Mouse (Mus musculus) cerebellum, adult 9-10 months (tissue): ENCODE data around the gene Rundc3a.
"Not testable (repeated sequence)": the region's sequence is repeated elsewhere in the genome, so short reads cannot be mapped to it uniquely, and the experiment has no call there.

ENCODE experiments used
- DNase-seq: peaks from one replicate; pipeline ENCODE4 v3.0.0; 2022

Gene Rundc3a

GRCm38 (mm10) chr11:102393238-102393634 lies at the start of gene Rundc3a:
Gene Rundc3a, plus strand, starts transcription at chr11:102393403.
- peak; percentile 98 for DNase-seq

GRCm38 (mm10) chr11:102344458-102344857 lies 48.7 kb upstream of the Rundc3a start:
- no peak for DNase-seq

- no peak for DNase-seq
Measured at GRCm38 (mm10) chr11:102346926-102347325, 46.3 kb upstream of the Rundc3a start.

- no peak for DNase-seq
Measured at GRCm38 (mm10) chr11:102347683-102348082, 45.5 kb upstream of the Rundc3a start.

- no peak for DNase-seq
Measured at GRCm38 (mm10) chr11:102348101-102348585, 45.1 kb upstream of the Rundc3a start.

GRCm38 (mm10) chr11:102348771-102349170 lies 44.4 kb upstream of the Rundc3a start:
- no peak for DNase-seq

GRCm38 (mm10) chr11:102349189-102349954 lies 43.8 kb upstream of the Rundc3a start:
- DNase-seq, result no peak

GRCm38 (mm10) chr11:102350416-102350815 lies 42.8 kb upstream of the Rundc3a start:
- DNase-seq, result no peak

- DNase-seq, result no peak
Measured at GRCm38 (mm10) chr11:102350981-102351523, 42.2 kb upstream of the Rundc3a start.

GRCm38 (mm10) chr11:102352378-102352777 lies 40.8 kb upstream of the Rundc3a start:
- peak; percentile 58 for DNase-seq

- peak; percentile 82 for DNase-seq
Measured at GRCm38 (mm10) chr11:102353021-102353431, 40.2 kb upstream of the Rundc3a start.

- DNase-seq, result no peak
Measured at GRCm38 (mm10) chr11:102355501-102355900, 37.7 kb upstream of the Rundc3a start.

- no peak for DNase-seq
Measured at GRCm38 (mm10) chr11:102356190-102356589, 37.0 kb upstream of the Rundc3a start.

GRCm38 (mm10) chr11:102356636-102357350 lies 36.4 kb upstream of the Rundc3a start:
- no peak for DNase-seq

- DNase-seq, result no peak
Measured at GRCm38 (mm10) chr11:102358365-102358764, 34.8 kb upstream of the Rundc3a start.

GRCm38 (mm10) chr11:102361776-102362495 lies 31.3 kb upstream of the Rundc3a start:
- DNase-seq, result no peak

- no peak for DNase-seq
Measured at GRCm38 (mm10) chr11:102363623-102364022, 29.6 kb upstream of the Rundc3a start.

- DNase-seq, result no peak
Measured at GRCm38 (mm10) chr11:102364570-102365371, 28.4 kb upstream of the Rundc3a start.

GRCm38 (mm10) chr11:102365699-102366098 lies 27.5 kb upstream of the Rundc3a start:
- no peak for DNase-seq

- DNase-seq, result not testable (repeated sequence)
Measured at GRCm38 (mm10) chr11:102366103-102366502, 27.1 kb upstream of the Rundc3a start, which contains the start of gene Slc4a1. Gene Slc4a1, minus strand, starts transcription at chr11:102366203.

GRCm38 (mm10) chr11:102367504-102368280 lies 25.5 kb upstream of the Rundc3a start:
- DNase-seq, result no peak
